Mouse (Mus musculus) stomach, postnatal 0 days (tissue): ENCODE results near the gene Ggt6.

Experiments used
- CTCF ChIP-seq: IDR thresholded peaks from 2 replicates; pipeline ENCODE4 v1.5.1; 2016; ENCODE audit warnings: antibody characterized with exemption, low read depth, mild to moderate bottlenecking, moderate library complexity
- EP300 ChIP-seq: optimal IDR thresholded peaks from 2 replicates; pipeline ENCODE3; 2016; ENCODE audit warnings: antibody characterized with exemption

DNA sequence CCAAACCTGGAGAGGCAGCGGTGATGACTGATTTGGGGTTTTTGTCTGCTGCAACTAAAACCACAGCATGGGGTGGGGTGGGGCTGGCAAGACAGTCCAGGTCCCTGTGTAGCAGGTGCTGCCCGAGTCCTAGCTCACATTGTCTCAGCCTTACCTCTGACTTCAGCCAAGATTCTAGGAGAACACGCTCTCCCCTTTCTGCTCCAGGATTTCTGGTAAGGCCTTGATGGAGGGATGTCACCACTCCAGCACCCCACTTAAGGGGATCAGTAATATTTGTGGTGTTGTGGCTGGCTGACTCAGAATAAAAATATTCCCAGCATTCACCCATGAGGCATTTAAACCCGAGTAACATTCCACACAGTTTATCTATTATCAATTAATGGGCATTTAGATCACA lies 11.6 kb upstream of the Ggt6 start:
- TF ChIP-seq CTCF (no peak), EP300 (no peak)
